Mouse (Mus musculus): ENCODE measurements around the gene Uts2r.
A peak's percentile ranks its signal among the peaks of the same experiment; 100 is the strongest.

Uts2r gene

DNA sequence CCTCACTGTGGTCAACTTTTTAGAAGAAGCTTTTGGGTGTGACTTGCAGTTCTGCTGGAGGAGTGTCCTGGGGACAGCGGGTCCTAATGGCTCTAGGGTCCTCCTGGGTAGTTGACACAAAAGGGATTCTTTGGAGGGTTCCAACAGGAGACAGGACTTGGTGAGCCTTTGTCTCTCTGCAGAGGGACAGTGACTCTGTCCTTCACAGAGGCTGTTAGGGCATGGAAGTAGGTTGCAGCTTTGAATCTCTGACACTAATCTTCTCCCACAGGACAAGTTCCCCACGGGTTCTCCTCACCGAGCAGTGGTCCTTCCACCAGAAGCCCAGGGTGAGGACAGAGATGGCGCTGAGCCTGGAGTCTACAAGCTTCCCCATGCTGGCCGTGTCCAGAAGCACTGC lies at the start of gene Uts2r:
Uts2r (plus strand) TSS at position 301 of the 400 bp plus-strand sequence.
- DNase-seq (ENCODE audit: low read depth, low spot score): no peak

- no peak for DNase-seq (ENCODE audit: low read depth, low spot score)
These were observed 49.0 kb upstream of the Uts2r start for GRCm38 (mm10) chr11:121111051-121111450.

- no peak for DNase-seq (ENCODE audit: low read depth, low spot score)
These were observed 48.5 kb upstream of the Uts2r start for GRCm38 (mm10) chr11:121111601-121112000.

DNA sequence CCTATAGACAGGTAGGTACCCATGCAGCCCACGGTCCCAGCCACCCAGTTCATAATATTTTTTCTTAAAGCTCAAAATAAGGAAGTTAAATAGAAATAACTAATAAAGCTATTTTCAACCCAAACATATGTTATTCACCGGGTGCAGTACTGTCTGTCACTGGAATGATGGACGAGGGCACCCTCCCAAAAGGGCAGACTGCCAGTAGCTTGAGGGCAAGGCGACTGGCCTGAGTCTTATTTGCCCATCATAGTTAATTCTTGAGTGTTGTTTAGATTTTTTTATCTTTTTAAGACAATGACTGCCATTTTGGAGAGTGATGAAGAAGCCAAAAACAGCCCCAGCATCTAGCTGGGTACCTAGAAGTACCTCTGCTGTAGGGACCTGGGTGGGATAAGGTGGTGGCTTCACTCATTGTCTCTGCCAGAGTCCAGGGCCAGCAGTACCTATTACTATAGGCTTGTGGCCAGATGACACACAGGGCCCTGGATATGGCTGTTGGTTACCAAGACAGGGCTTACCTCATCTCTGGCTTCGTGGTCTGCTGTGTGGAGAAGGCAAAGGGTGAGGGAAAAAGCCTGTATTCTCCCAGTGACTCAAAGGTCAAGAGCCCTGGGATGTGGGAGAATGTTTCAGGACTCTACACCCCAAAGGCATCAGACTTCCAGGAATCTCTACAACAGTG lies 47.8 kb upstream of the Uts2r start:
- no peak for DNase-seq (ENCODE audit: low read depth, low spot score)

GRCm38 (mm10) chr11:121118106-121118505 lies 42.0 kb upstream of the Uts2r start:
- no peak for DNase-seq (ENCODE audit: low read depth, low spot score)

- no peak for DNase-seq (ENCODE audit: low read depth, low spot score)
These were observed 41.5 kb upstream of the Uts2r start, which contains the start of gene Tex19.2 for GRCm38 (mm10) chr11:121118577-121118976. Gene Tex19.2 (minus strand): TSS chr11:121118677.

- no peak for DNase-seq (ENCODE audit: low read depth, low spot score)
These were observed 38.9 kb upstream of the Uts2r start for GRCm38 (mm10) chr11:121121151-121121550.

DNA sequence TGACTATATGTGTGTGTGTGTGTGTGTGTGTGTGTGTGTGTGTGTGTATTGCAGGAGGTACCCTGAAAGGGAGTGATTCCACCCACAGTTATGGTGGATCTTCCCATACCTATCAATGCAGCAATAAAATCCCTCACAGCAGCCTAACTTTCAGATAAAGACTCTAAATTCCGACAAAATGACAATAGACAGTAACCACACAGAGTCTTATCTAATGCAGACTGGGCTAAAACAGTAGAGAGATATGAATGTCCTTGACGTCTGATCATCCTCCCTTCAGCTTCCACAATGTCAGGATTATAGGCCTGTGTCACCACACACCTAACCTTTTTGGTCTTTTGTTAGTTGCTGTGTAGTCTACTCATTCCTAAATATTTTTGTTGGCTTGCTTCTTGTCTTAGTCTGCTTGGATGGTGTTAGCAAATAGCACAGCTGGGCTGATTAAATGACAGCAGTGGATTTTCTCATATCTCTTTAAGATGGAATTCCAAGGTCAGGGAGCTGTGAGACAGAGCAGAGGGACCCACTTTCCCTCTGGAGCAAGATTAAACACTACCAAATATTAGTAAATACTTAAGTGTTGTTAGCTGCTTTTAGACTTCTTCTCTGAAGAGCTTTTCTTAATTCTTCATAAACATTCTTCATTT lies 37.9 kb upstream of the Uts2r start:
- DNase-seq (ENCODE audit: low read depth, low spot score): no peak

- peak; percentile 52 for DNase-seq (ENCODE audit: low read depth, low spot score)
These were observed 36.6 kb upstream of the Uts2r start for GRCm38 (mm10) chr11:121123438-121123837.

DNA sequence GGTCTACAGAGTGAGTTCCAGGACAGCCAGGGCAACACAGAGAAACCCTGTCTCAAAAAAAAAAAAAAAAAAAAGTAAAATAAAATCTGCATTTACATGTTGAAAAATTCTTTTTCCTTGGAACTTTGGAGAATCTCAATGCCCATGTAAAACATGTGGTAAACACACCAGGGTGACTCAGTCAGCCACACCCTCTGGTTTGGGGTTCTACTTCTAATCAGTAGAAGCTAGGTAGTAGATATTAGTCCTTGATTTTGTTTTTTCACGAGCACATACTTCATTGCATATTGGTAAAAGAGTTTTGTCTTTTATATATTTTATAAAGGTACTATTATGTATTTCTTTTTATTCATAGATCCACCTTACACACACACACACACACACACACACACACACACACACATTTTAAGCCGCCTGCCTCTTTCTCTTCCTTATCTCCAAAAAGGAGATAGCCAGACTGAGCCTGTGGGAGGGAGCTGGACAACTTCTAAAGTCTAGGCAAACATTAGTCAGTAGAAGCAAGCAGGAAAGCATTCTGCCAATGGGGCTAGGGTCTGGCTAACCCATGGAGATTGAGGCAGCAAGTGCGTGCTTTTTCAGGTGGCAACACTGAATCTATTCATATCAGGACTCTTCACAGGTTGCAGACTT lies 34.4 kb upstream of the Uts2r start:
- no peak for DNase-seq (ENCODE audit: low read depth, low spot score)

DNA sequence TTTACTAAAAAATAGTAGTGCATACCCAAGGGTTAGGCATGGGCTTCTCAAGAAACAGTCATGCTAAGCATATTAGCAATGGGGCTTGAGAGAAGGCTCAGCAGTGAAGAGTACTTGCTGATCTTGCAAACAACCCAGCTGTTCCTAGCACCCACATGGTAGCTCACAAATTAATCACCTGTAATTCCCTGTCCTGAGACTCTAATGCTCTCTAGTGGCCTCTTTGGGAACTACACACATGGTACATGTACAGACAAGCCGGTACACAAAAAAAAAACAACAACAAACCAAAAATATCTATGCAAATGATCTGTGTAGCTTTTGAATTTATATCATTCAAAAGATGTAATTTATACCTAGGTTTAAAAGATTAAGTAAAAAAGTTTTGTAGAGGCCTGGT lies 33.7 kb upstream of the Uts2r start:
- no peak for DNase-seq (ENCODE audit: low read depth, low spot score)

- no peak for DNase-seq (ENCODE audit: low read depth, low spot score)
These were observed 32.6 kb upstream of the Uts2r start for GRCm38 (mm10) chr11:121127441-121127840.

GRCm38 (mm10) chr11:121129616-121130015 lies 30.5 kb upstream of the Uts2r start:
- DNase-seq (ENCODE audit: low read depth, low spot score): no peak

DNA sequence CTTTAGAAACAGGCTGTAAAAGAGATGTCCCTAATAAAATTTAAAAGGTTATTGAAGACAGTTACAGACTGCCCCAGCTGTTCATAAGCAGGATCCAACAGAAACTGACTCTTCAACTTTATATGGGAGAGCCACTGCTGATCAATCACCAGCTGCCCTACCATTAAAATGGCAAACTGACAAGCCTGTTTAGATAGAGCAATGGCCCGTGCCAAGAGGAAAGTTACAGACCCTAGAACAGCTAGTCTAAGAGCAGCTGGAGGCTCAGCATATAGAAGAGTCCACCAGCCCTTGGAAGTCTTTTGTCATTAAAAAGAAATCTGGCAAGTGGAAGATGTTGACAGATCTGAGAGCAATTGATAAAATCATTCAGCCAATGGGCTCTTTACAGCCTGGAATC lies 25.5 kb upstream of the Uts2r start:
- DNase-seq (ENCODE audit: low read depth, low spot score): no peak

DNA sequence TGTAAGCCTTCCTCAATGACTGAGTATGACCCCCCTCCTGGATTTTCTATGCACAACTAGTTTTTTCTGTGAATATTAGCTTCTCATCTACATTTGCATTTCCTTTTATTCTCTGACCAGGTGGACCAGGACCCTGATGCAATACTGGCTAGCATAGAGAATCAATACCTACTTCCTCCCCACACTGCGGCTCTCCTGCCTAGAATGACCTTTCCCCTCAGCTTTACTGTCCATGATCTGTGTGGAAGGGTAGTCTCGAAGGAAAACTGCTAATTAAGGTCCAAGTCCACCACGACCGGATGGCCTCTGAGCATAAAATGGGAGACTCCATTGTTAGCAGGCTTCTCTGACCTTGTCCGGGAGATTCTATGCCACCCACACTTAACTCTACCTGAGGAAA lies 22.4 kb upstream of the Uts2r start:
- no peak for DNase-seq (ENCODE audit: low read depth, low spot score)

DNA sequence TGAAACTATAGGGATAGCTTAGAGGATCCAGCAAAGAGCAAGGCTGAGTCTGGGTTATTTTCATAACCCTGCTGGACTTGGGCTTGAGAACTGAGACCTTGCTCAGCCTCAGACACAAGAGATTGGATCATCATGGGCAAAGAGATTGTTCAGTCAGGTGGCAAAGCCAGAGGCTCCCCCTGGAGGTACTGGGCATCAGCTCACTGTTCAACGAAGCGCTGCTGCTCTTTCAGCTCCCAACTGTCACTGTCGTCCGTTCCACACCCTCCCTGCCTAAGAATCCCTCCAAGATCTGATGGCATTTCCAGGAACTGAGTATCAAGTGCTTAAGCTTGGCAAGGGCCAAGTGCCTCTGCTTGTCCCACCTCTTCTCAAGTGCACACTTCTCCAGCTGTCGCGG lies 21.3 kb upstream of the Uts2r start:
- DNase-seq (ENCODE audit: low read depth, low spot score): no peak

DNA sequence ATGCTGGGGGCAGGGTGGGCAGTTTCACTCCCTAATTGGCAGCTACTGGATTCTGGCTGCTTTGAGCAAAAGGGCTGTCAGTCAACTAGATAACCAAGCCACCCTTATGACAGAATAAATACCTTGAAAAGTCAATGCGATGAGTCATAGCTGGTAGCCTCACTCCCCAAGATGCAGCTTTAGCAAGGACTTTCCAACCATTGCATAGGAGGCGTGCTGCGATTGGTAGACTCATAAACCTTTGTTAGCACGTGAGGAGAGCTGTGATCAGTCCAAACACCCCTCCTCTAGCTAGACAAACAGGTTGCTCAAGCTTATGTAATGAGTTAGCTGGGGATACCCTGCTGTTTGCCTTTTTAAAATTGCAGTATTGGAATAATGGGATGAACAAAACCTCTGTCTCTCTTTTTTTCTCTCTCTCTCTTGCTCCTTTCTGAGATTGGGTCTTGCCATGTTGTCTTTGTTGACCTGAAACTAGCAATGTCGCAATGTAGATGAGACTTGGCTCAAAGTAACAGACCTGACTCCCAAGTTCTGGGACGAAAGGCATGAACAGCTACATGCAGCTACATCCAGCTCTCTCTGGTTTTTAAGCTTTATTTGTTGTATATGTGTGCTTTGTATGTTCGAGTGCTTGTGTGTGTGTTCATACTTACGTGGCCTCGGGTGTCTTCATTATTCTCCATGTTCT lies 16.6 kb upstream of the Uts2r start:
- no peak for DNase-seq (ENCODE audit: low read depth, low spot score)

- DNase-seq (ENCODE audit: low read depth, low spot score): no peak
These were observed 14.2 kb upstream of the Uts2r start, which contains the start of gene Tex19.1 for GRCm38 (mm10) chr11:121145865-121146264. Gene Tex19.1 (plus strand): TSS chr11:121146143.

- DNase-seq (ENCODE audit: low read depth, low spot score): no peak
These were observed 11.9 kb upstream of the Uts2r start for GRCm38 (mm10) chr11:121148193-121148592.

DNA sequence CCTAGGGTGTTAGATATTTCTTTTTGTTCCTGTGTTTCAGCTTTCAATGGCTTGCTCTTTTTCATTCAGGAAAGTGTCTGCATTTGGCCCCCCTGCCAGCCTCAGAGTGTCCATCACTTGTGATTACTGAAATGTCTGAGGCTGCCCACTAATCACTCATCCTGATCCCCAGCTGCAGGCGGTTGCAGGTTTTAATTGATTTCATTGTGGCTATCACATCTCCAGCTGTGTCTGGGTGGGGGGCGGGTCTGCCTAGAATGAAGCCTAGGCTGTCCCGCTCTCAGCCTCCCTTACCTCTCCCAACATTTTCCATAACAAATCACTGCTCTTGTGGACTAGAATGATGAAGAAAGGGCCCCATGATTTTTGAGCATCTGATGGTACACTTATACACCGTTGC lies 5.9 kb upstream of the Uts2r start:
- DNase-seq (ENCODE audit: low read depth, low spot score): no peak

DNA sequence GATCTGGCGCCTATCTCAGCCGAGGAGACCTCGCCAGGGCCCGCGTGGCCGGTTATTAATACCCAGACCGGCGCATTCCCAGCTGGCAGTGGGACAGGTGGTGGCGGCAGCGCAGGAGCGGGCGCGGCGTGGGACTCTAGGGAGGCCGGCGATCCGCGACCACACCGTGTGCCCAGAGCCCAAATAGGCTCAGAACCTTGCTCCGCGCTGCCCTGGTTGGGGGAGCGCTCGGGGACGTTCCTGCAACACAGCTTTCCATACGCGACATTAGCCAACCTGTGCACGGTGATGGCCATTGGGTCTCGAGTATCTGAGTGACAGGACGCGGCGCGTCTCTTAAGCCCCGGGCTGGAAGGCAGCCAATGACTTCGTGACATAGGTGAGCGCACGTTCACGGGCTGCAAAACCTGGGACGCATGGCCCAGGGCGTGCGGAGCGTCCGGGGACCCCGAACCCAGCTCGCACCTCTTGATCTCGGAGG lies 3.6 kb upstream of the Uts2r start:
- no peak for DNase-seq (ENCODE audit: low read depth, low spot score)

Measured in telencephalon, adult 2 months (tissue).